Mouse (Mus musculus) limb, embryonic 14.5 days (tissue): ENCODE results near the gene Ssbp1. TPM values are rescaled to one million over a fixed set of nuclear protein-coding genes. Genes with fewer than 3 reads are reported as not detected.

Experiments used
- ATAC-seq: fragments of 200-750 bp; cut with Nextera tagmentation; 2 replicates; pipeline ENCODE4 v1.8.0; 2017; ENCODE audit warnings: low read depth, moderate number of reproducible peaks, moderate TSS enrichment; ENCODE audit not compliant: low FRiP score
- DNase-seq: peaks from one replicate; pipeline ENCODE4 v3.0.0-alpha.2; 2015; ENCODE audit warnings: low spot score
- H3K27ac ChIP-seq: fragments of 300-500 bp; sonication (generic); replicated peaks from 2 replicates; pipeline ENCODE4 v1.5.1; 2014; ENCODE audit warnings: low read depth, mild to moderate bottlenecking, low read length, moderate library complexity, mixed read lengths
- H3K27me3 ChIP-seq: fragments of 300-500 bp; sonication (generic); 2 replicates; pipeline ENCODE4 v1.6.1; 2014; ENCODE audit warnings: low read length, mixed read lengths; ENCODE audit not compliant: control insufficient read depth, insufficient read depth
- H3K36me3 ChIP-seq: fragments of 300-500 bp; sonication (generic); 2 replicates; pipeline ENCODE4 v1.6.1; 2014; ENCODE audit warnings: mild to moderate bottlenecking, low read length, moderate library complexity, mixed read lengths; ENCODE audit not compliant: control insufficient read depth, insufficient read depth
- H3K4me1 ChIP-seq: fragments of 300-500 bp; sonication (generic); 2 replicates; pipeline ENCODE4 v1.6.1; 2014; ENCODE audit warnings: antibody characterized with exemption, low read length, mixed read lengths; ENCODE audit not compliant: control insufficient read depth, insufficient read depth
- H3K4me2 ChIP-seq: fragments of 300-500 bp; sonication (generic); replicated peaks from 2 replicates; pipeline ENCODE4 v1.6.1; 2014; ENCODE audit warnings: low read depth, mild to moderate bottlenecking, low read length, moderate library complexity; ENCODE audit not compliant: severe bottlenecking
- H3K4me3 ChIP-seq: fragments of 300-500 bp; sonication (generic); replicated peaks from 2 replicates; pipeline ENCODE4 v1.5.1; 2014; ENCODE audit warnings: low read length
- H3K9ac ChIP-seq: fragments of 300-500 bp; sonication (generic); 2 replicates; pipeline ENCODE4 v1.6.1; 2014; ENCODE audit warnings: mild to moderate bottlenecking, low read depth, low read length, moderate library complexity; ENCODE audit not compliant: severe bottlenecking
- H3K9me3 ChIP-seq: fragments of 300-500 bp; sonication (generic); 2 replicates; pipeline ENCODE4 v1.6.1; 2016; ENCODE audit warnings: low read length; ENCODE audit not compliant: control insufficient read depth
- POLR2A ChIP-seq: fragments of 200-500 bp; IDR thresholded peaks from 2 replicates; pipeline ENCODE4 v1.8.0; 2012; ENCODE audit warnings: inconsistent platforms, mild to moderate bottlenecking, moderate library complexity, borderline replicate concordance; ENCODE audit not compliant: insufficient read depth, insufficient read length; ENCODE audit errors: extremely low read depth
- WGBS: fragments of 180-500 bp; shearing (Covaris S2); extraction: QIAGEN DNeasy Blood & Tissue Kit; methylation state at CpG from one replicate; pipeline ENCODE4 v1.1.7; 2014; 5-methylcytosine and 5-hydroxymethylcytosine counted together
- polyA plus RNA-seq, 2 experiments: library from polyadenylated mRNA; depleted of rRNA in 1 of 2; stranded (reverse) in 1 of 2; unstranded in 1 of 2; fragments of >200 nt; fragmentation: Nextera tagmentation in 1 of 2; extraction: Ambion mirVana in 1 of 2; gene quantifications; 2 replicates each; pipeline versions ENCODE4 v1.2.1 to v1.2.3; 2012 to 2014

The Ssbp1 gene
- polyA plus RNA-seq, 2 experiments: 104 to 136 TPM

GRCm38 (mm10) chr6:40448626-40449025 lies 22.5 kb upstream of the Ssbp1 start:
- Histone ChIP-seq H3K9me3 (no peaks in the 10 kb centered on the region), H3K27me3 (no peaks in the 10 kb centered on the region), H3K36me3 (no peaks in the 10 kb centered on the region), H3K4me3 (no peak overlapping the region), H3K4me1 (no peaks in the 10 kb centered on the region), H3K9ac (no peak overlapping the region), H3K4me2 (no peak overlapping the region), H3K27ac (no peak overlapping the region)
- no peak for TF ChIP-seq POLR2A
- DNase-seq (no peak), ATAC-seq (no peak)

DNA sequence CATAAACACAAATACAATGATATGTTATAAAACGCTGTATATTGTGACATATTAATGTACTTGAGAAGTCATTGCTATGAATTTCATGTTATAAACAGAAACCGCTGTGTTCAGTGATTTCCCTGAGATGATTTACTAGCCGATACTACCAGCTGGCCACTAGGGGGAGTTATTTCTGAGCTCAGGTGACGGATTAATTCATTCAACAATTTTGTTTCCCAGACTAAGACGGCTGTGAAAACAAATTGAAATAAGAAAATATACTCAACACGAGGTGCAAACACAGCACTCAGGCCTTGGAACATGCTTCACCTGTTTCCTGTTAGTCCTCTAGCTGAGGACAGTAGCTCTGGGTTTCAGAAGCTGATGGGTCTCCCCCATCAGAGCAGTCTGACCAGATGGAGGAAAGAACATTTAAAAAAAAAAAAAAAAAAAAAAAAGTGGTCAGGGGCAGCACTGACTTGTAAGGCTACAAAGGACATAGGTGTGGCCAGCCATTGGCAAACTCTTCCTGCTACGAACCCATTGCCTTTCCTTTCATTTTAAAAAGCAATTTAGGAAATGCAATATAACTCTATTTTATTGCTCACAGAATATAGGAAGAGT lies 16.6 kb upstream of the Ssbp1 start:
- no peak for TF ChIP-seq POLR2A
- WGBS: 25% methylated on average over 7 of the region's 7 CpGs
- H3K27ac ChIP-seq: no peak overlapping the region
- H3K27me3 ChIP-seq: no peaks in the 10 kb centered on the region
- no peak overlapping the region for H3K4me3 ChIP-seq
- no peaks in the 10 kb centered on the region for H3K9me3 ChIP-seq
- DNase-seq (no peak), ATAC-seq (no peak)
- no peak overlapping the region for H3K9ac ChIP-seq
- no peak overlapping the region for H3K4me2 ChIP-seq
- no peaks in the 10 kb centered on the region for H3K4me1 ChIP-seq
- no peaks in the 10 kb centered on the region for H3K36me3 ChIP-seq

GRCm38 (mm10) chr6:40465710-40466109 lies 5.4 kb upstream of the Ssbp1 start:
- H3K36me3 ChIP-seq: no peaks in the 10 kb centered on the region
- H3K4me1 ChIP-seq: no peaks in the 10 kb centered on the region
- no peak overlapping the region for H3K4me2 ChIP-seq
- H3K27me3 ChIP-seq: no peaks in the 10 kb centered on the region
- DNase-seq (no peak), ATAC-seq (no peak)
- 53% methylated on average over 6 of the region's 6 CpGs for WGBS
- H3K27ac ChIP-seq: no peak overlapping the region
- no peak overlapping the region for H3K9ac ChIP-seq
- H3K9me3 ChIP-seq: no peaks in the 10 kb centered on the region
- TF ChIP-seq POLR2A: no peak
- H3K4me3 ChIP-seq: no peak overlapping the region

DNA sequence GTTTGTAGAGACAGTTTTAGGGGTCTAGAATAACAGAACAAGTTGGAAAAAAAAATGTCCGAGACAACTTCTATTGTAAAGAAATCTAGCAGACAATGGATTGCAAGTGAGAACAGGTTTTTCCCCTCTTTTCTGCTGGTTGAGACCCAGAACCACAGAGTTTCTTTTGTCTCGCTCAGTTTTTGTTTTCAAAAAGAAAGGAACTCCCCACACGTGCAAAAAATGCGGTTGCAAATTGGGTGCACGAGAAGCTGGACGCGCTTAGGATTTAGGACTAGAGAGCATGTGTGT lies 513 bp downstream of the Ssbp1 start:
- Histone ChIP-seq H3K9me3 (no peaks in the 10 kb centered on the region), H3K4me3 (peak overlapping the region; percentile 67), H3K4me2 (peak overlapping the region; percentile 88), H3K27me3 (no peaks in the 10 kb centered on the region), H3K36me3 (peaks cover 34% of the 10 kb centered on the region), H3K4me1 (peaks cover 4% of the 10 kb centered on the region; the same call in 1 of the 2 replicates), H3K9ac (peak overlapping the region; percentile 92), H3K27ac (peak overlapping the region; percentile 98)
- DNase-seq (peak; percentile 9), ATAC-seq (no peak)
- under 1% methylated on average over 7 of the region's 7 CpGs for WGBS
- no peak for TF ChIP-seq POLR2A

DNA sequence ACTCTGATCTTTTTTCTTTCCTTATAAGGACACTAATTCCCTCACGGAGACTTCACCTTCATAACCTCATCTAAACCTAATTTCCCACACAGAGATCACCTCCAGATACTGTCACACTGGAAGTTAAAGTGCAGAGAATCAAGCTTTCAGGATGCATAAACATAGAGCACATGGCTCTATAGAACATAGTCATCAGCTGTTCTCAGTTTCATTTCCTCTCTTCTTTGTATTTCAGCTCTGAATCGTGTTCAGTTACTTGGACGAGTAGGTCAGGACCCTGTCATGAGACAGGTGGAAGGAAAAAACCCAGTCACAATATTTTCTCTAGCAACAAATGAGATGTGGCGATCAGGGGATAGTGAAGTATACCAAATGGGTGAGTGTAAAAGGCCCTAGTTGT lies 5.0 kb downstream of the Ssbp1 start:
- Histone ChIP-seq H3K4me1 (peaks cover 4% of the 10 kb centered on the region; the same call in 1 of the 2 replicates), H3K9me3 (no peaks in the 10 kb centered on the region), H3K27ac (no peak overlapping the region), H3K36me3 (peaks cover 54% of the 10 kb centered on the region), H3K4me2 (no peak overlapping the region), H3K9ac (no peak overlapping the region), H3K27me3 (no peaks in the 10 kb centered on the region), H3K4me3 (no peak overlapping the region)
- no peak for ATAC-seq
- no peak for TF ChIP-seq POLR2A
- DNase-seq: no peak
- 89% methylated on average over 4 of the region's 4 CpGs for WGBS

GRCm38 (mm10) chr6:40479705-40480104 lies 8.6 kb downstream of the Ssbp1 start:
- Histone ChIP-seq H3K9me3 (no peaks in the 10 kb centered on the region), H3K4me3 (no peak overlapping the region), H3K27me3 (no peaks in the 10 kb centered on the region), H3K4me1 (no peaks in the 10 kb centered on the region), H3K4me2 (no peak overlapping the region), H3K36me3 (peaks cover 64% of the 10 kb centered on the region), H3K27ac (no peak overlapping the region), H3K9ac (no peak overlapping the region)
- ATAC-seq: no peak
- peak; percentile 7 for DNase-seq
- TF ChIP-seq POLR2A: no peak
- WGBS: 79% methylated on average over 1 of the region's 1 CpGs
